Comparison of ENCODE assay signal across 11 mouse cellular contexts in genomic region chr13:44282731-44283571, GRCm38 (mm10).
DNase-seq lines count a peak whose midpoint lies in the region; ATAC-seq and TF ChIP-seq lines count a peak whose summit lies in the region.
"Had no signal": no experiment of that assay in that cellular context is flagged by ENCODE, and none has a peak within 500 bp of the region (broad histone marks: within the 10 kb centered on the region; RNA-seq: fewer than 3 reads in every experiment).

No protein-coding gene starts in this region.

- H3K79me2 ChIP-seq in heart, adult 2 months (replicated peaks; ENCODE audit: control insufficient read depth, insufficient read depth, low read length) = no peaks in the 10 kb centered on the region

- WGBS in heart, adult 2 months = 40% methylated on average over 16 of the region's 16 CpGs

- H3K4me3 ChIP-seq in heart, adult 2 months = no peak overlapping the region
- H3K4me3 ChIP-seq: heart, embryonic 15.5 days; midbrain, embryonic 10.5 days had no signal

- H3K27me3 ChIP-seq in heart, adult 2 months (ENCODE audit: control insufficient read depth, insufficient read depth, low read length) = no peaks in the 10 kb centered on the region
- H3K27me3 ChIP-seq: heart, embryonic 15.5 days had no signal

- no peak for ATAC-seq in activated CD4-positive, CD25-positive, alpha-beta regulatory T cell, adult 4 months
- no peak for ATAC-seq in CD4-positive, CD25-positive, alpha-beta regulatory T cell, adult 4 months

- no peak for TF ChIP-seq POLR2A in heart, adult 2 months (IDR thresholded peaks at IDR 0.05; ENCODE audit: insufficient read depth, low read depth, low read length)

- no peak overlapping the region for H3K9ac ChIP-seq in heart, adult 2 months (ENCODE audit: low read depth, low read length)
- H3K9ac ChIP-seq: heart, embryonic 15.5 days had no signal

- DNase-seq in heart, adult 2 months = no peak
- DNase-seq in heart, adult 18-20 months = no peak
- peak; percentile 36 for DNase-seq in left cerebral cortex, adult 11 months (ENCODE audit: low spot score)
- DNase-seq in left cerebral cortex, postnatal 4 days = no peak
- DNase-seq in brain, embryonic 18.5 days (ENCODE audit: low read depth, low spot score) = peak; percentile 22
- peak; percentile 47 to 66 for DNase-seq in left cerebral cortex, adult 18-20 months (ENCODE audit: low spot score in 2 of 2)
- DNase-seq: cerebellum, adult 2 months had no signal

- no peaks in the 10 kb centered on the region for H3K4me1 ChIP-seq in heart, adult 2 months (ENCODE audit: control insufficient read depth, insufficient read depth, low read length)

- TF ChIP-seq EP300 in heart, adult 2 months (IDR thresholded peaks at IDR 0.05; ENCODE audit: insufficient read depth, low read depth, low read length) = no peak

- H3K36me3 ChIP-seq in heart, adult 2 months (ENCODE audit: control insufficient read depth, insufficient read depth, low read length) = no peaks in the 10 kb centered on the region
- H3K36me3 ChIP-seq: heart, embryonic 15.5 days; midbrain, embryonic 10.5 days had no signal

- 0 out of 2 replicates have a peak overlapping the region, but pooled peaks have one; percentile 11 for H3K27ac ChIP-seq in heart, adult 2 months
- H3K27ac ChIP-seq: heart, embryonic 15.5 days; midbrain, embryonic 10.5 days had no signal

- no peak for TF ChIP-seq CTCF in heart, adult 2 months (IDR thresholded peaks at IDR 0.05)

- intact Hi-C loops in heart, adult 2 months (cut with DNase I) = no loop called here
- intact Hi-C loops in left cerebral cortex, postnatal 4 days (cut with DNase I) = no loop called here

Comparison
In these comparisons a context has a peak if more than half of its experiments do, and no peak if none do; other contexts are left out.
1. DNase-seq: peak in left cerebral cortex, adult 11 months (single experiment), brain, embryonic 18.5 days (single experiment) and left cerebral cortex, adult 18-20 months (2 of 2); none in heart, adult 2 months (0 of 2), heart, adult 18-20 months (0 of 2) and left cerebral cortex, postnatal 4 days (single experiment).